Mouse (Mus musculus) liver, embryonic 16.5 days (tissue): ENCODE data around the gene Fam205a4. TPM values are rescaled to one million over a fixed set of nuclear protein-coding genes. Genes with fewer than 3 reads are reported as not detected.
"Not testable (repeated sequence)": the region's sequence is repeated elsewhere in the genome, so short reads cannot be mapped to it uniquely, and the experiment has no call there.

ENCODE experiments used
- ATAC-seq: fragments of 200-750 bp; cut with Nextera tagmentation; 2 replicates; pipeline ENCODE4 v1.8.0; 2017; ENCODE audit warnings: low read depth, mild to moderate bottlenecking, moderate number of reproducible peaks, moderate library complexity
- H3K27ac ChIP-seq: fragments of 300-500 bp; sonication (generic); 2 replicates; pipeline ENCODE4 v1.5.1; 2014; ENCODE audit warnings: mild to moderate bottlenecking, low read length
- H3K27me3 ChIP-seq: fragments of 300-500 bp; sonication (generic); 2 replicates; pipeline ENCODE4 v1.6.1; 2014; ENCODE audit warnings: low read depth, low read length, mixed read lengths; ENCODE audit not compliant: control insufficient read depth, insufficient read depth
- H3K36me3 ChIP-seq: fragments of 300-500 bp; sonication (generic); 2 replicates; pipeline ENCODE4 v1.6.1; 2014; ENCODE audit warnings: mild to moderate bottlenecking; ENCODE audit not compliant: control insufficient read depth, insufficient read depth
- H3K4me1 ChIP-seq: fragments of 300-500 bp; sonication (generic); 2 replicates; pipeline ENCODE4 v1.6.1; 2014; ENCODE audit warnings: low read depth, low read length, mixed read lengths; ENCODE audit not compliant: control insufficient read depth
- H3K4me2 ChIP-seq: fragments of 300-500 bp; sonication (generic); 2 replicates; pipeline ENCODE4 v1.6.1; 2014; ENCODE audit warnings: low read depth, low read length, mixed read lengths
- H3K4me3 ChIP-seq: fragments of 300-500 bp; sonication (generic); 2 replicates; pipeline ENCODE4 v1.5.1; 2014; ENCODE audit warnings: low read depth, mild to moderate bottlenecking, low read length
- H3K9ac ChIP-seq: fragments of 300-500 bp; sonication (generic); 2 replicates; pipeline ENCODE4 v1.6.1; 2014; ENCODE audit warnings: low read depth, low read length
- H3K9me3 ChIP-seq: fragments of 300-500 bp; sonication (generic); replicated peaks from 2 replicates; pipeline ENCODE4 v1.6.1; 2016; ENCODE audit warnings: low read length; ENCODE audit not compliant: control insufficient read depth
- WGBS: fragments of 180-500 bp; shearing (Covaris S2); extraction: QIAGEN DNeasy Blood & Tissue Kit; methylation state at CpG from one replicate; pipeline ENCODE4 v1.1.7; 2014; ENCODE audit not compliant: insufficient replicate concordance; 5-methylcytosine and 5-hydroxymethylcytosine counted together
- polyA plus RNA-seq: library from polyadenylated mRNA; unstranded; fragments of >200 nt; fragmentation: Nextera tagmentation; extraction: Ambion mirVana; gene quantifications from 2 replicates; pipeline ENCODE4 v1.2.1, GENCODE M21; 2015

The Fam205a4 gene
- polyA plus RNA-seq = not detected in 2 replicates

DNA sequence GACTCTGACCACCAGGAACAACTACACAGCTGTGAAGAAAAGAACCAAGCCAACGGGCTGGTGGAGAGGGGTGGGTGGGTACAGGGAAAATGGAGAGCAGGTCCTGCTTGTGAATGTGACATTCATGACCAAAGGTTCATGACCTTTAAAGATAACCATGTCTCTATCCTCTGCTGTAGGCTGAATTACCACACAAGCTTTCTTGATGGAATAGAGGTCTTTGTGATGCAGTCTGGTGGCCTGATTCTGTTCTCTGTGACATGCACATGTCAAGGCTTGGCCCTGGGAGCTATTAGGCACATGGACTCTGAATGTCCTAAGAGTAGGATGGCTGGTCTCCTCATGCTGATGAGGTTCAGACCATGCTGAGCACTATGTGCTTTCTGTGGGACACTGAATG, at the start of gene Fam205a4:
Gene Fam205a4, plus strand, starts transcription at position 301 of the 400 bp plus-strand sequence.
- H3K4me1 ChIP-seq, H3K36me3 ChIP-seq, ATAC-seq, H3K27ac ChIP-seq, H3K4me3 ChIP-seq, H3K27me3 ChIP-seq, H3K4me2 ChIP-seq, H3K9ac ChIP-seq, H3K9me3 ChIP-seq: not testable (repeated sequence)
- no CpG with 5 or more reads among the region's 1 CpGs for WGBS

DNA sequence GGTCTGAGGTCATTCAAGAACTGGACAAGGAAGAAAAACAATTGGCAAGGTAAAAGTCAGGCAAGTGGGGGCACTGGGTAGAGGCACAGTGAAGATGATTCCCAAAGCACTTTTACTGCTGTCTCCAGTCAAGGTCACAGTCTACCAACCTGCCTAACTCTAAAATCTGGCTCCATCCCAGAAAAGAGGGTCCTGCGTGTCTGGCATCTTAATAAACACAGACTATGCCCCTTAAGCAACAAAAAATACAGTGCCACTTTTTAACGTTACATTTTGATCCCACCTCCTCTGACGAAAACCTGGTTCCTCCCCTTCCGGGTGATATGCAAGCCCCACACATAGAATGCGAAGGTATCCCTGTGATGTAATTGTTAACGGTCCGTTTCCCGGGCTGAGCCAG, 24.6 kb upstream of the Fam205a4 start, which contains the start of gene Gm20878:
Gene Gm20878, plus strand, starts transcription at position 301 of the 400 bp plus-strand sequence.
- no CpG with 5 or more reads among the region's 8 CpGs for WGBS
- H3K27ac ChIP-seq, H3K36me3 ChIP-seq, ATAC-seq, H3K9me3 ChIP-seq, H3K4me3 ChIP-seq, H3K27me3 ChIP-seq, H3K4me1 ChIP-seq, H3K4me2 ChIP-seq, H3K9ac ChIP-seq: not testable (repeated sequence)

Other genes with a start within 250 kb of the Fam205a4 start
- gene Dctn3, start 242.9 kb upstream of the Fam205a4 start, polyA plus RNA-seq = 56.9 and 62.0 TPM in 2 replicates
- not detected in 2 replicates for gene Arid3c, start 234.9 kb upstream of the Fam205a4 start, polyA plus RNA-seq
- gene Galt, start 210.8 kb upstream of the Fam205a4 start, polyA plus RNA-seq = 34.7 and 40.8 TPM in 2 replicates
- 50.6 and 57.0 TPM in 2 replicates for gene Sigmar1, start 209.9 kb upstream of the Fam205a4 start, polyA plus RNA-seq
- 7.5 and 9.4 TPM in 2 replicates for gene Ccl27a, start 191.8 kb upstream of the Fam205a4 start, polyA plus RNA-seq
- not detected in 2 replicates for gene Gm21541, start 62.4 kb upstream of the Fam205a4 start, polyA plus RNA-seq
- 0.28 TPM in 1 of 2 replicates, not detected in the other for gene Gm20878, start 24.5 kb upstream of the Fam205a4 start, polyA plus RNA-seq
- not detected in 2 replicates for gene Gm21093, start 68.7 kb downstream of the Fam205a4 start, polyA plus RNA-seq
- not detected in 2 replicates for gene Gm3893, start 125.1 kb downstream of the Fam205a4 start, polyA plus RNA-seq
- gene Gm13304, start 148.8 kb downstream of the Fam205a4 start, polyA plus RNA-seq = 0.29 TPM in 1 of 2 replicates, not detected in the other
- not detected in 2 replicates for gene Gm13306, start 187.4 kb downstream of the Fam205a4 start, polyA plus RNA-seq
- 0.27 TPM in 1 of 2 replicates, not detected in the other for gene Gm13305, start 202.5 kb downstream of the Fam205a4 start, polyA plus RNA-seq